Mouse (Mus musculus): Measurements from ENCODE around the gene Ccdc40.
A peak's percentile ranks its signal among the peaks of the same experiment; 100 is the strongest.

Gene Ccdc40

GRCm38 (mm10) chr11:119208870-119209370 lies 19.5 kb upstream of the Ccdc40 start:
- DNase-seq (ENCODE audit: low spot score), result no peak

- DNase-seq (ENCODE audit: low spot score), result no peak
Measured at GRCm38 (mm10) chr11:119209371-119210025, 18.9 kb upstream of the Ccdc40 start.

DNA sequence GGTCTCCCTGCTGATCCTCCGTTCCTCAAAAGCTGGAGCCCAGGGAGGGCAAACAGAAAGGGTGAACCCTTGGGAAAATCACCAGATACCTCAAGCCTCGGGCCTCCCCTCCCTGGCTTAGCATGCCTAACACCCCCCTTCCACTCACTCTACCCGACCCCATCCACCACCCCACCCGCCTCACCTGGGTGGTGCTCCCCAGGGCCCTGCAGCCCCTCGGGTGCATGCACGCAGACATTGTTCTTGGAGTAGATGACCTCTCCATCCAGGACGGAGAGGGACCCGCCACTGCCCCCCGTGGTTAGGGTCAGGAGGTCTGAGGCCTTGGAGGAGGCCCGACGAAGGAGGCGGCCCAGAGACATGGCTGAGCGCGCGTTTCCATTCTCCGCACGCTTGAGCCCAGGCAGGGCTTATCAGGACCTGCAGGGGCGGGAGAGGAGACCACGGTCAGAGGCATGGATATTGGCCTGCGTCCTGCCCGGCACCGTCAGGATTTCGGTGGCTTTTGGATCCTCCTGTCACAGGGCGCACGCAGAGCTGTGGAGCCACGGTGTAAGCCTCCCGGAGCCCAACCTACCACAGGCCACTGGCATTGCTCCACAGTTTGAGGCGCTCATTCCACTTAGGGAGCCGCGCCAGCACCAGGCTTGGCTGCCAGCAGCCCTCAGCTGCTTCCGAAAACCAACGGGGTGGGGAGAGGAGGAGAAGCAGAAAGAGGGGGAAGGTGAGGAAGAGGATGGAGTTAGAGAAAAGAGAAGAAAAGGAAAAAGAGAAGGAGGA lies 17.9 kb upstream of the Ccdc40 start:
- no peak for DNase-seq (ENCODE audit: low spot score)

DNA sequence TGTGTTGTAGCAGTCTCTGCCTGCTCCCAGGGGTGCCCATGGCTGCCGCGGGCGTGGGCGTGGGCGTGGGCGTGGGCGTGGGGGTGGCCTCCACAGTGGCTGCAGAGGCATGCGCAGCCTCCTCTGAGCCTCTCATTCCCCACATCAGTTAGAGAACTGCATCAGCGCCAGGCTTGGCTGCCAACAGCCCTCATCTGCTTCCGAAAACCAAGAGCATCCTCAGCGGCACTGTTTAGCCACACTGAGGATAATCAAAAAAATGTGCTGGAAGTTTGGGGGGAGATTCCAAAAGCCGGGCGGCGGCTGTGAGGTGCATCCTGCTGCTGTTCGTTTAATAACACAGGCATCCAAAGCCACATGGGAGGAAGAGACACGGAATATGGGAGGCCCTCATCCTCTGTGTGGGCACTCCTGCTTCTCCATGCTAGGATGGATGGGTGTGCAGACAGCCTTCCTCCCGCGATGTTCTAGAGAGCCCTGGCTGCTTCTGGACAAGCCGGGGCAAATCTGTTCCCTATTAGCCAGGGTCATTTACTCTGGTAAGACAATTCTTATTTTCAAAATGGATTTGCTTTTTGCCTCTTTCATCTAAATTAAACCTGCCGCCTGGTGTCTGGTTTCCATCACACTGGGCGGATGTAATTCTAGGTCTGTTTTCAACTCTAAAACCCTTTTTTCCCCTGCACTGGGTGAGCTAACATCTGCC lies 16.6 kb upstream of the Ccdc40 start:
- DNase-seq (ENCODE audit: low spot score), result no peak

GRCm38 (mm10) chr11:119213166-119213885 lies 15.0 kb upstream of the Ccdc40 start:
- DNase-seq (ENCODE audit: low spot score), result no peak

DNA sequence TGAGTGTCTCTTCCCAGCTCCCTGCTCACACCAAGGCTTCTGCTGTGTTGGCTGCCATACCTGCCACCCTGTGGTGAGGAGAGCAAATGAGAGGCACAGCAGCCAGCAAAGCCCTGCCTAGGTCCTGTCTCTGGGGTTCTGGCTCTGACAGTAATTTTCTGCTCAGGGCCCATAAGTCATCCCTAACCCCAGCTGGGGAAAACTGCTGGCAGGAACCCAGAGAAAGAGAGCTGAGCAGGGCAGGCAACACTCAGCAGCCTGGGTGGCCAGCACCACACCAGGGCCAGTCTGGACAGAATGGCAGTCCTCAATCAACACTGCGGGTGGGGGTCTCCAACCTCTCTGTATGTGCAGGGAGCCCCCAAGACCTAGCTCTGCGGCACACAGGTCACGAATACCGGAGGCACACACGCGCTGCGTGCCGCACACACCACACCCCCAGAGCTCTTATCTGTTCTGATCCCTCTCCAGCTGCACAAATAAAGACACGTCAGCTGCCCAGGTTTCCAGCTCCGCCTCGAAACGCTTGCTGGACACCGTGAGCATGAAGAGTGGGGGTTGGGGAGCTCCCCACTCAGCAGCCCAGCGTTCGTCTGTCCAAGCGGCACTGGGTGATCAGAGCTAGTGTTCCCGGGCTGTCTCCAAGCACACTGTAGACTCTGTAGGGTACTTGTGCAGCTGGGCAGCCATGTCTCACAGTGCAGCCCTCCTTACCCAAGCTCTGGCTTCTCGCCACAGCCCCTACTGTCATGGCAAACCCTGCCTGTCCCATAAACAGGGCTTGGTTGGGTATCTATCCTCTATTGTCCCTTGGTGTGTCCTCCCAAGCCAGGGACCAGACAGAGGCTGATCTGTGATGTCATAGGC lies 13.1 kb upstream of the Ccdc40 start:
- peak; percentile 59 for DNase-seq (ENCODE audit: low spot score)

DNA sequence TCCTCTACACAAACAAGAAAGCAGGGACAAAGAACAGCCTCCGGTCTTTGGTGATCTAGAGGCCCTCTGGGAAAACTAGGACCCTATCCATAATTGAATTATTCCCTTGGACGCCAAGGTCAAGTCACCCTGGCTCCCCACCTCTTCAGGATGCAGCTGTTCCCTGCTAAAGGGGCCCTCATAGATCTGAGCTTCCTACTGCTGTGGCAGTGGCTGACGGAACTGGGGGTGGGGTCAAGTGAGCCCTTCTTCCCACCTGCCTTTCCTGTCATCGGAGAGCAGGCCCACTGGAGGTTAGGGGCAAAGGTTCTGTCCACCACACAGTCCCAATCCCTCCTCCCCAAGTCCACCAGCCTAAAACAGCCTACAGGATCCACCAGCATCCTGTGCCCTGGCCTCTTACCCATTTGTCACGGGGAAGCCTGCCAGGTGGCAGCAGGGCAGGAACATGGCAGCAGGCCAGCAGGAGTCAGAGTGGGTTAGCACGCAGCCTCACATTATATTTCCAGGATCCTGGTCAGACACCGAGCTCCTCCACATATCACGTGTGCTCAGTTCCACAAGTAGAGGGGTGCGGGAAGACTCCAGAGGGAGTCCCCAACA lies 12.4 kb upstream of the Ccdc40 start:
- no peak for DNase-seq (ENCODE audit: low spot score)

GRCm38 (mm10) chr11:119217861-119218260 lies 10.5 kb upstream of the Ccdc40 start:
- DNase-seq (ENCODE audit: low spot score), result no peak

DNA sequence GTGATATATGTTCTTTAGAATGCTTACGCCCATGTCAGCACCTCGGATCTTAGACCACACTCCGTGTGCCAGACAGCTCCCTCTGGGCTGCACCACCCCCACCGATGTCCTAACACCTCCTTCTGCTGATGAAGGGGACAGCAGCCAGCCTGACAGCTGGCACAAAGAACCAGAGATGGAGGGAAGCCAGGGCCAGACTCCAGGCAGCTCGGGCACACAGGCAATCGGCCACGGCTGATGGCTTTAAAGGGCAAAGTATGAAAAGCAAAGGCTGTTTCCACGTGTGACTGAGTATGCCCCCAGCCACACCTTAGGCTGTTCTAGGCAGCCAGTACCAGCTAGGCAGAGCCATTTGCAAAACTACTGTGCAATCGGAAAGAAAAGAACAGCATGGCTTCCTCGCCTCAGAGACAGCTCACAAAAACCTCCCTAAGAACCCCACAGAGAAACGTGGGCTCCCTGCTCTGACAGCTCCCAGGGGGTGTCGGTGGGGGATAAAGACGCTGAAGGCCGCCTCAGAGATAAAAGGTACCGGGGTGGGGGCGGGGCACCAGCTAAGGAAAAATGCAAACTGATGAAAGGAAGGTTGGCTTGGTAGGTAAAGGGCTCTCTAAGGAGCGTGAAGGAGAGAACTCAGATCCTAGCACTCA lies 8.4 kb upstream of the Ccdc40 start:
- DNase-seq (ENCODE audit: low spot score), result peak; percentile 55

DNA sequence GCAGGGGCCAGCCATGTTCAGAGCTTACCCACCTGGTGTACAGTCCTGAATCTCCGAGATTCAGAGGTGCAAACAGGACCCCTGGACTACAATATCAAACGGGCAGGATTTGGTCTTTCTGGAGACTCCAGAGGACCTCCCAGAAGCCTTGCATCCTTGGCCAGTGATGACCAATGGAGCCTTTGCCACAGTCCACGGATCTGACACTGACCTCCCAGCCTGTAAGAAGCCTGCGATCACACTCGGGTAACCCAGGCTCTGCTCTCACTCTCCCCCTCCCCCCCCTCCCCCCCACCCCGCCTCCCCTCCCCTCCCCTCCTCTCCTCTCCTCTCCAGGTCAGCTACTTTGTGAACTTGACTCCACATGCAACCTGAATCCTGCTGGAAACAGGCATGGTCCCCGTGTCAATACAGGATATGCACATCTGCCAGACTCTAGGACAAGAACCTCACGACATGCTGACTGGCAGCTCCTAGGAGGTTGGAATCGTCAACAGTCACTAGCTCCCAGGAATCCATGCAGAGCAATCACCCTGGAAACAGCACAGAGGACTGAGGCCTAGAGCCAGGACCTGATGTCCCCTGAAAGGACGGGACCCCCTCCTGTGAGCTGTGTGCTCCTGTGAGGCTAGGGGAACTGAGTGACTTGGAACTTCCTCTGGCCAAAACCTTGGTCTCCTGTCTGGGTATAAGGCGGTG lies 6.4 kb upstream of the Ccdc40 start:
- DNase-seq (ENCODE audit: low spot score), result no peak

DNA sequence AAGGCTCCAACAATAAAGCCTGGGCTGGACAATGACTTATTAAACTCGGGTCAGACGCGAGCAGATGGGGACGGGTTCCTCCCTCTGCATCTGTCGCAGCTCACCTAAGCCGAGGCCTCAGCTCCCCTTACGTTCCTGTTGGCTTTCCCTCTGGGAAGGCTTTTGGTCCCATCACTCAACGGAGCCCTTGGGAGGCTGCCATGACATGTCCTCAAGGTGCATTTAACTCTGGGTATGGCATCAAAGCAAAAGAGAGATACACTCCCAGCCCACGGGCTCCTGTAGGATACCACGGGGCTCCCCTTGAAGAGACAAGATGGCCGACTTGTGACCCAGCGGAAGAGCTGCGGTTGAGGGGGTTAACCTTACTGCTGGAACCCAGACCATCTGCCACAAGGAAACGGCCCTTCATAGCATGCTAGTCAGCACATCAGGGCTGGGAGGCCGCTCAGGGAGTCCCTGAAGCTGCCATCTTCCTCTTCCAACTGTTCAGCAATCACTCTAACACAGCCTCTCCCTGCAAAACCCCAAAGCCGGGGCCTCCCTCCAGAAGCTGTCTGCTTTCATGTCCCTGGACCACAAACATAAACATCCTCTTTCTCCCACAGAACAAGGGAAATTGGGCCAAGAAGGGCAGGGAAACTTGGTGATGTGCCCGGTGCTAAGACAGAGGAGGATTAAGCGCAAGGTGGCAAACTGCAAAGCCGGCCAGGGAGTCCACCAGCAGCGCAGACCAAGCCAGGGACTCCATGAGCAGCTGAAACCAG lies 5.1 kb upstream of the Ccdc40 start:
- no peak for DNase-seq (ENCODE audit: low spot score)

DNA sequence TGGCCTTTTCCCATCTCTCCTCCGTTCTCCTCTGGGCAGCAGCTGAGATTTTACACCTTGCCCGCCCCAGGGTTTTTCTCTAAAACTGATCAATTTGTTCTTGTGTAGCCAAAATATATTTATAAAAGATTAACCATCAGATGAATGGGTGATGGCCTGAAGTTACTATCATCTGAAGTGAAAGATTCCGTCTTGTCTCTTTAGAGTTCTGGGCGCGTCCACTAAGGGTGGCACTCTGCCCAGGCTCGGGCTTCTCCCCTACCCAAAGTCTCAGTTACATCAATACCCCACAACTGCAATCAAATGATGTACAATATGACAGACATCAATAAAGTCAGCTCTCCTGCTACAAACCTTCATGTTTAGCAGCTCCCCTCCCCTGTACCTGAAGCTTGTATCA lies 3.4 kb upstream of the Ccdc40 start:
- no peak for DNase-seq (ENCODE audit: low spot score)

- DNase-seq (ENCODE audit: low spot score), result no peak
Measured at GRCm38 (mm10) chr11:119225634-119226033, 2.7 kb upstream of the Ccdc40 start.

GRCm38 (mm10) chr11:119227591-119227990 lies 781 bp upstream of the Ccdc40 start:
- DNase-seq (ENCODE audit: low spot score), result no peak

GRCm38 (mm10) chr11:119228846-119229626 lies 664 bp downstream of the Ccdc40 start:
- DNase-seq (ENCODE audit: low spot score), result no peak

GRCm38 (mm10) chr11:119234770-119235169 lies 6.4 kb downstream of the Ccdc40 start:
- no peak for DNase-seq (ENCODE audit: low spot score)

- DNase-seq (ENCODE audit: low spot score), result no peak
Measured at GRCm38 (mm10) chr11:119235596-119235995, 7.2 kb downstream of the Ccdc40 start.

- no peak for DNase-seq (ENCODE audit: low spot score)
Measured at GRCm38 (mm10) chr11:119236354-119236753, 8.0 kb downstream of the Ccdc40 start.
